Mouse (Mus musculus) B cell, adult 67 days (primary cell): ENCODE results near the gene Herpud1. TPM values are rescaled to one million over a fixed set of nuclear protein-coding genes. Genes with fewer than 3 reads are reported as not detected.

Experiments used
- total RNA-seq, 2 experiments: library from RNA; stranded (reverse); gene quantifications; 4 replicates each; pipeline ENCODE4 v1.2.4; 2023

The Herpud1 gene
- total RNA-seq = 100 to 1,000 TPM; 166 to 220 TPM

GRCm38 (mm10) chr8:94386214-94387026 lies at the start of gene Herpud1:
Gene Herpud1, plus strand, starts transcription at chr8:94386438.

GRCm38 (mm10) chr8:94433981-94434466 lies 47.8 kb downstream of the Herpud1 start, which contains the start of gene Nlrc5:
Gene Nlrc5, plus strand, starts transcription at chr8:94434356.

Other genes with a start within 250 kb of the Herpud1 start
- gene Mt4, start 249.2 kb upstream of the Herpud1 start, total RNA-seq = not detected
- gene Mt3, start 233.8 kb upstream of the Herpud1 start, total RNA-seq = not detected
- gene Mt2, start 213.8 kb upstream of the Herpud1 start, total RNA-seq = not detected
- gene Mt1, start 207.4 kb upstream of the Herpud1 start, total RNA-seq = 1 to 10 TPM; 2.0 to 2.9 TPM
- 10 to 100 TPM; 32.1 to 32.4 TPM for gene Nup93, start 171.9 kb upstream of the Herpud1 start, total RNA-seq
- 1 to 10 TPM in 1 of 2 experiments, under 1 TPM in 1; 0.78 to 1.2 TPM for gene Slc12a3, start 57.2 kb upstream of the Herpud1 start, total RNA-seq
- 10 to 100 TPM; 86.9 to 95.0 TPM for gene Nlrc5, start 47.9 kb downstream of the Herpud1 start, total RNA-seq
- gene Cpne2, start 146.6 kb downstream of the Herpud1 start, total RNA-seq = not detected
- 10 to 100 TPM; 31.6 to 33.0 TPM for gene Rspry1, start 215.5 kb downstream of the Herpud1 start, total RNA-seq
- 10 to 100 TPM; 39.5 to 53.4 TPM for gene Fam192a, start 215.6 kb downstream of the Herpud1 start, total RNA-seq